Mouse (Mus musculus) embryo, embryonic 11 days (tissue): ENCODE measurements around the gene Vac14.

ENCODE experiments used
- DNase-seq: peaks from one replicate; pipeline ENCODE4 v3.0.0-alpha.2; 2015

Gene Vac14

GRCm38 (mm10) chr8:110694226-110694625 lies 75.8 kb downstream of the Vac14 start:
- DNase-seq, result no peak

- no peak for DNase-seq
These were observed 76.4 kb downstream of the Vac14 start for GRCm38 (mm10) chr8:110694826-110695225.

GRCm38 (mm10) chr8:110695431-110695830 lies 77.0 kb downstream of the Vac14 start:
- no peak for DNase-seq

GRCm38 (mm10) chr8:110696051-110696450 lies 77.7 kb downstream of the Vac14 start:
- no peak for DNase-seq

DNA sequence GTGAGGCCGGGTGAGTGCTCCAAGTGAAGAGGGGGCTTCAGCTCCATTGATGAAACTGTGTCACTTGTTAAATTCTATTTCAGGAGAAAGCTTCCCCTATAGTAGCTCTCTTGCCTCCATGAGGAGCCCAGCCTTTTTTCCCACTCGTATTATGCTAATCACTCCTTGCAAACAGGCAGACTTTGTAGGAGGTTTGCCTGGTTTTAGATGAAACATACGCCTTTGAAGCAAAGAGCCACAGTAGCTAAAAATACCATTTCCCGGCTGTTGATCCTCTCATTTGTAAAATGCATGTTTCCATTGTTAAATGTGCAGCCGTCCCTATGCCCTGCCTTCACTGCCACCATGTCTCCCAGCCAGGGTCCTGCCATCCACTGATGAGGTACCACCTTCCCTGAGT lies 79.2 kb downstream of the Vac14 start:
- DNase-seq, result no peak

GRCm38 (mm10) chr8:110698098-110698497 lies 79.7 kb downstream of the Vac14 start:
- no peak for DNase-seq

DNA sequence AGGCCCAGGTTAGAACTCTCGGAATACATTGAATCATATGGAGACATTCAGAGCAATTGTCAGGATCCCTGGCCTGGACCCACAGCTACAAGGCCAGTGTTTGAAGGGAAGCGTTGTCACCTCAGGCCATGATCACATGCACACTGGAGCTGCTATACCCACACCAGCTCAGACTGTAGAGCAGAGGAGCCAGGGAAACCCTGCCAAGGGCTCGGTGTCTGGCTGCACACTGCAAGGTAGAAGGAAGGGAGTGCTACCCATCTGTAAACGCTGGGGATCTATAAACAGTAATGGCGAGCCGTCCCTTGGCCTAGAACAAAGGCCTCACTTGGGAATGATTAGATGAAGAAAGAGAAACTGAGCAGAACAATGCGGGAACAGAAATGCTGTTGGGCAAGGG lies 81.1 kb downstream of the Vac14 start:
- DNase-seq, result no peak

DNA sequence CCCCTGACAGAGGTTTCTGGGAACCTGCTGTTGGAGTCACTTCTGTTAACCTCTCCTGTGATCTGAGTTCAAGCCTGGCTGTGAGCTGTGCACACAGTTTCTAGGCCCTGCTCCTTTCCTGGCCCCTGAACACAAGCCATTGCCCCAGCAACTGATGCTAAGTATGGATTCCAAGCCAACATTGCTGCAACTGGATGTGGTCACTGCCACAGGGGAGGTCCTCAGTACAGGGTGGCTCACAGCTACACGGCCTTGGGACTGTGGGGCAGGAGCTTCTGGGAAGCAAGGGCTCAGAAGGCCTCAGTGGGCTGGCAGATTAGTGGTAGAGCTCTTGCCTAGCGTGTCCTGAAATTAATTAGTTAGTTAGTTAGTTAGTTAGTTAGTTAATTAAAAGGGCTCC lies 82.2 kb downstream of the Vac14 start:
- DNase-seq, result no peak

- DNase-seq, result no peak
These were observed 84.5 kb downstream of the Vac14 start for GRCm38 (mm10) chr8:110702636-110703459.

- DNase-seq, result no peak
These were observed 85.2 kb downstream of the Vac14 start for GRCm38 (mm10) chr8:110703460-110704061.

- no peak for DNase-seq
These were observed 85.7 kb downstream of the Vac14 start for GRCm38 (mm10) chr8:110704103-110704502.

GRCm38 (mm10) chr8:110705391-110706287 lies 87.3 kb downstream of the Vac14 start:
- no peak for DNase-seq

DNA sequence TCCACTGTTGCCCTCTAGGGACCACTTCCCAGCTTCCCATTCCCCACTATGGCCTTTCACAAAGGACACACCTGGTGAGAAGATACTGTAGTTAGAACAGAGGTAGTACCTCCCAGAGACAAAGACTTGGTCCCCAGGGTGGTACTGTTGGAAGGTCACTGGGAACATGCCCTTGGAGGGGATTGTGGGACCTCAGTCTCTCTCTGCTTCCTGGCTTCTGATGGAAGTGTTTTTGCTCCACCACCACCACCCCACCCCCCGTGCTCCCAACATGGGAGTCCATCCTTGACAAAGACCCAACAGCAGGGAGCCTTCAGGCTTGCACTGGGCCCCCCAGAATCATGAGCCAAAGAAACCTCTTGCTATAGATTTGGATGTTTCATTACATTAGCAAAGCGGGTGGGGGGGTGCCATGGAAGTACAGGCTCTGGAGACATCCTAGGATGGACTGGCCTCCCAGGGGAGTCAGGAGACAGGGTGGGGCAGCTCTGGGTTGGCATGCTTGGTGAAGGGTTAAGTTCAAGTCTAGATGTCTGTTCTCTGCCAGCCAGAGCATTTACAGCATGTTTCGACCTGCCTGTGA lies 88.0 kb downstream of the Vac14 start:
- DNase-seq, result no peak

DNA sequence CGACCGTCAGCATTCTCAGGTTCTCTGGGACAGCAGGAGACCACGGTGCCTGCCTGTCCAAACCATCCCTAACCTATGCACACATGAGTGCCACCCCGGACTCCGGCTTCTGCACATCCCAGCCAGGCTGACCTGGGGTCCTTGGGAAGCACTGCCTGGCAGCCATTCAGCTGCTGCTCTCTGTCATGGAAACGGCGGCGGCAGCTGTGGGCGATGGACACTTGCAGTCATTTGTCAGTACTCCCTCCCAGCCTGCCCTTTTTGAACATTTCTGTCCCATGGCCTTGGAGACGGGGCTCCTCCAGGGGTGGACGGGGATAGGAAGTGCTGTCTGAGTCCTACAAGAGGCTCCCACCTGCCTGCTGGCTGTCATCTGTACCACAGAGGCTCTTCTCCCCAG lies 90.0 kb downstream of the Vac14 start:
- DNase-seq, result no peak

DNA sequence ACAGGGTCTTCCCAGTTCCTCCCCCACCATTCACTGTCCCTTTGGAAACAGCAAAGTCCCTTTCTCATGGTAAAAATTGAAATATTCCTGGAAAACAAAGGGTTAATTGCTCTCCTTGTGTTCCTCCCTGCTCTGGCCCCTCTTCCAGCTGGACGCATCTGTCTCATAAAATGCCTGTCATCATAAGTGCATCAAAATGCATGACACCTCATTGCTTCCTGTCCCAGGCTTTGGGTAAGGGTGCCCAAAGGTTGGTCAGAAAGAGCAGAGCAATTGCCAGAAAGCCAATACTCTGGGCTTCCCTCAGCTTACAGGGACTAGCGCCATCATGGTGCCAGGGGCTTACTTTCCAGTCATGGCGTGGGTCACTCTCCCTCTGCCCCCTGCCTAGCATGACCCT lies 92.2 kb downstream of the Vac14 start:
- no peak for DNase-seq

GRCm38 (mm10) chr8:110711271-110711934 lies 93.0 kb downstream of the Vac14 start:
- DNase-seq, result no peak

DNA sequence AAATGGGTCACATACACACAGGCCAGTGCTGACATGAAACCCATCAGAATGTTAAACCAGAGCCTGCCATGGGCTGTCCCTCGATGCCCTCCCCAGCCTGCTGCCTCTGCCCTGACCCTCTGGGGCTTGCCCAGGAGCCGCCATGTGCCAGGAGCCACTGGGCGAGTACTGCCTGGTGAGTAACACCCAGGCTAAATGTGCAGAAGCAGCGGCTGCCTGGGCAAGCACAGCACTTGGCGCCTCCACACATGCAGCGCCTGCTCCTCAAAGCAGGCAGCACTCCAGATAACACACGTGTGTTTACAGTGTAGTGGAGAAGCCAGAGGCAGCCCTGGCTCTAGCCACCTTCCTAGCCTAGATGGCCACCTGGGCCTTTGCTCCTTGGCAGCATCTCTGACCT lies 94.7 kb downstream of the Vac14 start:
- DNase-seq, result no peak

DNA sequence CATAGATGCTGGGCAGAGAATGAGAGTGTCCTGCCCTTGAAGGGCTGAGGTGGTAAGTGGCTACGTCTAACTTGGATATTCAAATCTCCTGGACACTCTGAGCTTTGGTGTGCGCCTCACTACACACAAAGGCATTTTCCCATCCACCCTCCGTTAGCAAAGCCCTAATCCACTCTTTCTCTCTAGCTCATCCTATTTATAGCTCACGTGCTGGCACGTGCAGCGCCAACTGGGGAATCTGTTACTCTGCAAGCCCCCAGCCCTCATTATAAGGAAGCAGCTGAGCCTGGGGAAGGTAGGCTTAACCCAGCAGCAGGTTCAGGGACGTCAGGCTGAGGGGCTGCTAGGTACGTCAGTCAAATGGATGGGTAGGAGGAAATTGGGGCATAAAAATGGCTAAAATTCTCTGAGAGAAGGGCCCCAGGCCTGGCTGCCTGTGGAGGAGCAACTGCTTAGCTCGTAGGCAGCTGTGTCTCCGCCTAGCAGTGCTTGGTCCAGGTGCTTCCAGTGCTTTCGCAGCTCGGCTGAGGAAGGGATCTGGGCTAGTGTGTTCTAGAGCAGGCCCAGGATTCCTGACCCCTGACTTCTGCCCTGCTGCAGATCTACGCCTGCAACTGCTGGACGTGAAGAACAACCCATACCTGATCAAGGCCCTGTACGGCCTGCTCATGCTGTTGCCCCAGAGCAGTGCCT lies 96.6 kb downstream of the Vac14 start:
- DNase-seq, result no peak

- peak; percentile 24 for DNase-seq
These were observed 97.7 kb downstream of the Vac14 start for GRCm38 (mm10) chr8:110716075-110716474.

DNA sequence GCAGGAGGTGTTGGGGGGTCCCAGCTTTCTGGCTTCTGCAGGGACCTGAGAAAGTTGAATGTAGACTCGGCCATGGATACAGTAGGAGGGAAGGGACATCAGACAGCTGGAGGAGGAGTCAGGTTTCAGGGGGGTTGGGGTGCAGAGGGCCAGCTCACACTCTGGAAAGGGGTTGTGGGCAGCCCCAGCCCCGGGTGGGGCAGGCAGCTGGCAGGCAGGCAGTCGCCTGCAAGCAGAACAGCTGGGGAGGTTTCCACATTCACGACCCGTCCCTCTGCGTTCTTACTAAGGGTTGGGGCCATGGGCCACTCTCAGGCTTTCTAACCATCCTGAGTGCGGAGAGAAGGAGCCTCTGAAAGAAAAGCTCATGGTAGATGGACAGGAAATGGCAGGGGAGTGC lies 98.7 kb downstream of the Vac14 start:
- DNase-seq, result no peak

- no peak for DNase-seq
These were observed 100.0 kb downstream of the Vac14 start for GRCm38 (mm10) chr8:110718209-110718968.
